Mouse (Mus musculus): Measurements from ENCODE around the gene Rpl3. TPM values are rescaled to one million over a fixed set of nuclear protein-coding genes. Genes with fewer than 3 reads are reported as not detected.
"Not testable (repeated sequence)": the region's sequence is repeated elsewhere in the genome, so short reads cannot be mapped to it uniquely, and the experiment has no call there.

Rpl3 gene
- total RNA-seq (2015; ENCODE audit: low replicate concordance) (600 and 647 TPM in 2 replicates), total RNA-seq (2017; ENCODE audit: low replicate concordance) (701 and 821 TPM in 2 replicates)

GRCm38 (mm10) chr15:80091121-80091955, at the start of gene Rpl3, which contains the start of gene Syngr1:
Gene Rpl3 (minus strand): TSS chr15:80091868.
Gene Syngr1 (plus strand): TSS chr15:80091334.
- peak; percentile 64 for ATAC-seq (replicated peaks; ENCODE audit: low FRiP score, poor library complexity, severe bottlenecking)

DNA sequence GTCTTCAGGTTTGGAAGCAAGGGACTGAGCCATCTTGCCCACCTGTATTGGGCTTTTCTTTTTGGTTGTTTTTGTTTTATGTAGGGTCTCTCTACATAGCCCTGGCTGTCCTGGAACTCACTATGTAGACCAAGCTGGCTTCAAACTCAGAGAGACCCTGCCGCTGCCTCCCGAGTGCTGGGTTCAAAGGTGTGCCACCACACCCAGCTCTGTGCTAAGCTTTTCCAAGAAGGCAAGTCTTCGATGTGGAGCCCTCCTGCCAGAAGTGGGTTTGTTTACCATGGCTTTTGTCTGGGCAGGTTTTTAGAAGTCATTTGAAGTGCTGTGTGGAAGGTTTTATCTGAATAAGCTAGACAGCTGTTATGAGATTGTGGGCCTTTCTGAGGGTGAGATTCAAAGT, 49.2 kb upstream of the Rpl3 start:
- no peak for ATAC-seq (replicated peaks; ENCODE audit: low FRiP score, poor library complexity, severe bottlenecking)

DNA sequence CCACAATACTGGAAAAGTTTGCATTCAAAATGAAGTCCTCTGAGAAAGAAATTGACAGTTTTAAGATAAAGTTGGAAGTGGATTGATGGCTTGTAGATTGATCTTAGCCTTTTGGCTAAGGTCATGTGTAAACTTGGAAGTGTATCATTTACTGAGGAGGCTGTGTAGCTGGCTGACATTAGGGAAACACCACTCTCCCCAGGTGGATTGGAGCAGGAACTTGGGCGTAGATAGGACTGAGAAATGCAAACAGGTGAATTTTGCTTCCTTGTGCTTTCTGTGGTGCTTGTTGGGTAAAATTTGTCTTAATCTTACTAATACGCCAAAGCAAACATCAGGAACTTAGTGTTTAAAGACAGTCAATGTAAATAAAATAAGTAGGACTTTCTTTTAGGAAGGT, 48.6 kb upstream of the Rpl3 start:
- no peak for ATAC-seq (replicated peaks; ENCODE audit: low FRiP score, poor library complexity, severe bottlenecking)

GRCm38 (mm10) chr15:80137945-80138791, 46.5 kb upstream of the Rpl3 start:
- no peak for ATAC-seq (replicated peaks; ENCODE audit: low FRiP score, poor library complexity, severe bottlenecking)

GRCm38 (mm10) chr15:80136645-80137044, 45.0 kb upstream of the Rpl3 start:
- no peak for ATAC-seq (replicated peaks; ENCODE audit: low FRiP score, poor library complexity, severe bottlenecking)

DNA sequence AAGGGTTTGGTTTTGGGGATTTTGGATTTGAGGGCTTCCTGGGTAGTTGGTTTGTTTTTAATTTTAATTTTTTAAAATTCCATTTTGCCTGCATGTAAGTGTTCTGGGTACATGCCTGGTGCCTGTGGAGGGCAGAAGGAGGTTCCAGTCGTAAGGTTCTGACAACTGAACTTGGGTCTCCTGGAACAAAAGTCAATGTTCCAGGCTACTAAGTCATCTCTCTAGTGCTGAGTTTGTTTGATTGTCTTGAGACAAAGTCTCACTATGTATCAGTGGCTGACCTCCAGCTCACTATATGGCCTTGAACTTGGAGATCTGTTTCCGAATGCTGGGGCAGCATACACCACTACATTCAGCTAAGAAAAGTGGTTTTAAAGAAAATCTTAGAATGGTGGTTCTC, 43.8 kb upstream of the Rpl3 start:
- ATAC-seq (replicated peaks; ENCODE audit: low FRiP score, poor library complexity, severe bottlenecking), result no peak

DNA sequence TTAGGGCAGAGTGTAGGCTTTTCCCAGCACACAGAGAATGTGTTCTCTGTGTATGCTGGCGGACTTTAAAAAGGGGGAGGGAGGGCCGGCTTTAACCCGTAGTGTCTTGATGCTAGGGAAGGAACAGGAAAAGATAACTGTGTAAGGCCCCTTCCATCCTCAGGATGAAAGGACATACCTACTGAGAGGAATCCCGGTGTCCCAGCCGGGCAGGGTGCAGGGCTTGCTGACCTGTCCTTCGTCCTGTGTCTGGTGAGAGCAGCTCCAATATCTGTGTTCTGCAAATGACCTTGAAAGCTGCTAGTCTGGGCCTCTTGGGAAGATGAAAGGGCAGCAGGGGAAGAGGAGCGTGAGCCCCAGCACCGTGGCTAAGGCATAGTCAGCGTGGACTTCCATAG, 42.8 kb upstream of the Rpl3 start:
- no peak for ATAC-seq (replicated peaks; ENCODE audit: low FRiP score, poor library complexity, severe bottlenecking)

DNA sequence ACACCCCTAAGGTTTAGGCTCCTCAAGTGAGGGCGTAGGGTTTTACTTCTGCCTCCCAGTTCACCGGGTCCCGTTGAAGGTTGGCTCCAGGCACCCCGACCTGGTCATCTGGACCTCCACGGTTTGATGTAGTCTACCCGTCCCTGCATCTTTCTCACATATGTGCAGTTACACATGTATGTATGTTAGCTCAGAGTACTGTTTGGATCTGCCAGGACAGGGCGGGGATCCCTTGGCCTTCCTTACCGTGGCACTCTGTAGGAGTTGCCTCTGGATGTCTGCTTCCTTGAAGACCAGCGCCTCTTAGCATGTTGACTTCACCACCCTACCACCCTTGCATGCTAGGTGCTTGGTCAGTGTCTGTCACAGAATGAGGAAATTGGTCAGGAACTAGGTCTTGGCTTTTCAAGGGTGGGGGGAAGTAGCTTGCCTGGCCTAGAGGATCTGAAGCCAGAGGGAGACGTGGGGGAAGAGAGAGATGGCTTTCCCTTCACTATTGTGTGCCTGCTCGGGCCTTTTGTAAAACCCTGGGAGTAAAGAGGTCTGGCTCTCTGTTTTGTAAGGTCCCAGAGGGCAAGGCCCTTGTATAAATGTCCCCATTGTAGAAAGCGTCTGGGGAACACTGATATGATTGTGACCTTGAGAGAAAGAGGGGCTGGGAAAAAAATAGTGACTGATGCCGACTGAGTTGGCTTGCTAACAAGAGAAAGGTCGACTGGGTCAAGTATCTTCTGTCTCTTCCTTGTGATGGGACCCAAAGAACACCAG, 42.2 kb upstream of the Rpl3 start:
- peak; percentile 37 for ATAC-seq (replicated peaks; ENCODE audit: low FRiP score, poor library complexity, severe bottlenecking)

DNA sequence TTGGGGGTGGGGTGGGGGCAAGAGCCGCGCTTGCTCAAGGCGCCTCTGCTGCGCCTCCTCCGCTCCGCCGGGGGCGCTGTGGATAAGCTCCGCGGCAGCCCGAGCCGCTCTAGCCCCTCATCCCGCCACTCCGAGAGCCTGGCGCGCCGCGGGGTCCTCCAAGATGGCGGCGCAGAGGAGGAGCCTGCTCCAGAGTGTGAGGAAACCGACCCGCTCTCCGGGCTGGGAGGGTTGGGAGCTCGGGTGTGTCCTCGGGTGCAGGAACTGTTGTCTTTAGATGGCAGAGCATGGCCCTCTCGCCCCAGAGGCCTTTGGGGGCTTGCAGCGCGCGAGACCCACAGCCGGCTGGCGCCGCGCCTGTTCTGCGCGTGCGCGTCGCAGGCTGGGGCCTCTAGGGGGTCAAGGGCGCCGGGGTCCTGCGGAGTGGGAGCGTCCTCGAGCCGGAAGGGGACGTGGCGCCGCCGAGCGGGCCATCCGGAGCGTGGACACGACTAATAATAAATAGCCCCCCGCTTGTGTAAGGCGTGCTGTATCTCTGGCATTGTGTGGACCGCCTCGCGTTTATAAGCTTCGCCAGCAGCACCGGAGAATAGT, 41.4 kb upstream of the Rpl3 start, which contains the start of gene Tab1:
Tab1 (plus strand) TSS at position 135 of the 594 bp plus-strand sequence.
- ATAC-seq (replicated peaks; ENCODE audit: low FRiP score, poor library complexity, severe bottlenecking), result peak; percentile 78

DNA sequence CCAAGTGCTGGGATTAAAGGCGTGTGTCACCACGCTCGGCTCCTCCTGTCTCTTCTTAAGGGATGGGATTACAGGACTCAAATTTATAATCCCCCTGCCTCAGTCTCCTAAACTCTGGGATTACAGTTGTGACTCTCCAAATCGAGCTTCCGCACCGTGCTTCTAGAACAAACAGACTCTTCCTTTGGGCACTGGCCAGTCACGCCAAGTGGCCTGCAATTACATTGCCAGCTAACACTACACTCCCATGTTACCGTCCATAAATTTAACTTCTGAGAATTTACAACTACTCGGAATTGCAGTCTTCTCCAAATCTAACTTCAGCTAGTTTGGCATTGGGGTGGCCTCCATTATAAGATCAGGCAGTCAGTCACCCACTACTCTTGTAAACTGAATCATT, 40.8 kb upstream of the Rpl3 start:
- ATAC-seq (replicated peaks; ENCODE audit: low FRiP score, poor library complexity, severe bottlenecking), result no peak

DNA sequence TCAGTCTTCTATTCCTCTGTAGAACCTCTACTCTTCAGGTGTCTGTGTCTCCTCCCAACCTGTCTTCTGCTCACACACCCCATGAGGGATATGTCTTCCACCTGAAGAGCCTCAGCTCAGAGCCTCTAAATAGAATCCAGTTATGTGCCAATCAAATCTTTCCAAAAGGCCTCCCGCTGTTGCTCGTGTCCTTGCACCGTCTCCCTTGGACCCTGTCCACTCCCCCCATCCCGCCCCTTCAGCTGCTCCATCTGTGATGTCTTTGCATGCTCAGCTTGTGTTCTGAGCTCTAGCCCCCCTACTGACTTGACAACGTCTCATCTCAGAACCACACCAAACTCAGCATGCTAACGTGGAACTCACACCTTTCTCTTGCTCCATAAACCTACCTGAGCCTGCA, 39.8 kb upstream of the Rpl3 start:
- ATAC-seq (replicated peaks; ENCODE audit: low FRiP score, poor library complexity, severe bottlenecking), result no peak

DNA sequence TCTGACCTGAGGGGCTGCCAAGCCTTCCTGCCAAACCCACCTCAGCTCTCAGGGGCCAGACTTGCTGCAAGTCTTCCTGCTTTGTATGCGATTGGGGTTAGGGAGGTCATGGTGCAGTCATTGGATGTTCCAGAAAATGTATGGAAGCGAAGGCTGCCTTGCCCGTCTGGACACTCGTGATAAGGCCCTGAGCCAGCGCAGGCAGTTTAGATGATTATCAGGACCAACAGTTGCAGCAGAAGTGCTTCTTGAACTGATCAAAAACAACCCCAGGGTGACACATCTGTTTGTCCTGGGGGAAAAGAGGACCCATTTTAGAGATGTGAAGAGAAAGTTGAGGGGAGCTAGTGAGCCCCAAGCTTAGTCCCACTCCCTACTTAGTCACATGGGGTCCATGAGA, 39.0 kb upstream of the Rpl3 start:
- ATAC-seq (replicated peaks; ENCODE audit: low FRiP score, poor library complexity, severe bottlenecking), result peak; percentile 75

DNA sequence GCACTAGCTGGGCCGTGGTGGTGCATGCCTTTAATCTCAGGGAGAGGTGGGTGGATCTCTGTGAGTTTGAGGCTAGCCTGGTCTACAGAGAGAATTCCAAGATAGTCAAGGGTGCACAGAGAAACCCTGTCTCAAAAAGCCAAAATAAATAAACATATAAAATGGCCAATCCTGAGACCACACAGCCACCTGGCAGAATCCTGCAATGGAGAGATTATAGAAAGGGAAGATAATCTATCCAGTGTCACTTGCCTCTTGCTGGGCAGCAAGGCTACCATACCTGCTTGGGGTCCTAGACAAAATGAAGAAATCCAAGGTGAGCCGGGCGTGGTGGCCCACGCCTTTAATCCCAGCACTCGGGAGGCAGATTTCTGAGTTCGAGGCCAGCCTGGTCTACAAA, 38.3 kb upstream of the Rpl3 start:
- no peak for ATAC-seq (replicated peaks; ENCODE audit: low FRiP score, poor library complexity, severe bottlenecking)

DNA sequence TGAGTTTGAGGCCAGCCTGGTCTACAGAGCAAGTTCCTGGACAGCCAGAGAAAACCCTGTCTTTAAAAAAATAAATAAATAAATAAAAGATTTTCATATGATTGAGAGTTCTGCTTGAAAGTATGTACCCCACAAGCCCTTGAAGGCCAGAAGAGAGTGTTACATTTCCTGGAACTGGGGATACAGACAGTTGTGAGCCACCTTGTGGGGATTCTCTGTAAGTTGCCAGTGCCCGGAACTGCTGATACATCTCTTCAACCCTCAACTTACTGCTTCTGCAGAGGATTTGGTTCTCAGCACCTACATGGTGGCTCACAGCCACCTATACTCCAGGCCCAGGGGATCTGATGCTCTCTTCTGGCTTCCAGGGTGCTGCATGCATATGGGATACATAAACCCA, 35.5 kb upstream of the Rpl3 start:
- no peak for ATAC-seq (replicated peaks; ENCODE audit: low FRiP score, poor library complexity, severe bottlenecking)

GRCm38 (mm10) chr15:80124651-80125050, 33.0 kb upstream of the Rpl3 start:
- no peak for ATAC-seq (replicated peaks; ENCODE audit: low FRiP score, poor library complexity, severe bottlenecking)

DNA sequence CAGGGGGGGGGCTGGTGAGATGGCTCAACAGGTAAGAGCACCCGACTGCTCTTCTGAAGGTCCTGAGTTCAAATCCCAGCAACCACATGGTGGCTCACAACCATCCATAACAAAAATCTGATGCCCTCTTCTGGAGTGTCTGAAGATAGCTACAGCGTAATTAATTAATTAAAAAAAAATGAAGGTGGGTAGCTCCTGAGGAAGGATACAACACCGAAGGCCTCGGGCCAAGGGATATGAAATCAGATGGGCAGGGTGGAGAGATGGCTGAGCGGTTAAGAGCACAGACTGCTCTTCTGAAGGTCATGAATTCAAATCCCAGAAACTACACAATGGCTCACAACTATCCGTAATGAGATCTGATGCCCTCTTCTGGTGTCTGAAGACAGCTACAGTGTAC, 30.8 kb upstream of the Rpl3 start:
- ATAC-seq (replicated peaks; ENCODE audit: low FRiP score, poor library complexity, severe bottlenecking), result not testable (repeated sequence)

DNA sequence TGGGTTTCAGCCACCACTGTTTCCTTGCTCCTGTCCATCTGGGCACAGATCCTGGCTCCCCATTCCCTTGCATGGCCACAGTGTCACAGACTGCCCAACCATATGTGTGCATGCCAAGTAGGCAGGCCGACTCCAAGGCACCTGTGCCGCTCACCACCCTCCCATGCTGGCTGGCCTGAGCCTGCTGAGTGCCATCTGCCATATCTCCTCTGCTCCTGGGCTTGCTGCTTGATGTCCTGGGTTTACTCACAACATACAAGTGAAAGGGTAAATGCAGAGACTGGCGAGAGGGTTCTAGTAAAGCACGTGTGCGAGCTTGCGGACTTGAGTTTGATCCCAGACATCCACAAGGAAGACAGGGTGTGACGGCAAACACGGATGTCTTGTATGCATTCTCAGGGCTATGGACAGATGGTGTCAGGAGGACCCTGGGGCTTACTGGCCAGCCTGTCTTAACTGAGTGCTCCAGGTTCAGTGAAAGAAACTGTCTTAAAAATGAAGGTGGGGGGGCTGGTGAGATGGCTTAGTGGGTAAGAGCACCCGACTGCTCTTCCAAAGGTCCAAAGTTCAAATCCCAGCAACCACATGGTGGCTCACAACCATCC, 30.2 kb upstream of the Rpl3 start:
- no peak for ATAC-seq (replicated peaks; ENCODE audit: low FRiP score, poor library complexity, severe bottlenecking)

- ATAC-seq (replicated peaks; ENCODE audit: low FRiP score, poor library complexity, severe bottlenecking), result no peak
Measured at GRCm38 (mm10) chr15:80119076-80119475, 27.4 kb upstream of the Rpl3 start.

GRCm38 (mm10) chr15:80117154-80117553, 25.5 kb upstream of the Rpl3 start:
- no peak for ATAC-seq (replicated peaks; ENCODE audit: low FRiP score, poor library complexity, severe bottlenecking)

Measured in erythroid progenitor cell, adult 5-6 weeks (primary cell).